Mouse (Mus musculus) heart, postnatal 0 days (tissue): ENCODE data around the gene Gm45623.

Experiments used
- CTCF ChIP-seq: IDR thresholded peaks from 2 replicates; pipeline ENCODE4 v1.5.1; 2016; ENCODE audit warnings: antibody characterized with exemption, control low read depth, low read depth
- EP300 ChIP-seq: IDR thresholded peaks from 2 replicates; pipeline ENCODE4 v1.6.1; 2016; ENCODE audit warnings: antibody characterized with exemption, low read depth

DNA sequence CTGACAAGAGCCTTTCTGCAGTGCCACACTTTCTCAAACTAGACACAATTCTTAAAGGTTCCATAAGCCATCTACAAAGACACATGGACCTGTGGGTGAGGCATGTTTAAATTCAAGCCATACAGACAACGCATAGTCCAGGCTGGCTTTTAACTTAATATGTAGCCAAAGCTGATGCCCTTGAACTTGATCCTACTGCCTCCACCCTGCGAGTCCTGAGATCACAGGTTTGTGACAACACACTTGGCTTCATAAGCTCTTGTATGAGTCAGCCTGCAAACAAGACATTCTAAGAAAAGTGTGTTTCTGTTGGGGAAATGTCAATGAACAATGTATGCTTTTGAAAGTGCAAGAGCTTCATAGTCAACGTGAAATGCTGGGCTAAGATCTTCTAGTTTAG, 39.2 kb upstream of the Gm45623 start:
- no peak for TF ChIP-seq CTCF
- no peak for TF ChIP-seq EP300
